ENCODE assay signal across 8 mouse cellular contexts in genomic region chr4:152185510-152186204, GRCm38 (mm10). TPM values are rescaled to one million over a fixed set of nuclear protein-coding genes. Genes with fewer than 3 reads are reported as not detected.
DNase-seq lines count a peak whose midpoint lies in the region; ATAC-seq and TF ChIP-seq lines count a peak whose summit lies in the region.

No protein-coding gene starts in this region.

- H3K4me3 ChIP-seq in layer of hippocampus, adult 2 months, result peak overlapping the region; percentile 15; the same call in 1 of the 2 replicates
- peak overlapping the region; percentile 46 for H3K4me3 ChIP-seq in heart, embryonic 10.5 days
- H3K4me3 ChIP-seq in limb, embryonic 11.5 days (ENCODE audit: low read depth, low read length), result 0 out of 2 replicates have a peak overlapping the region, but pooled peaks have one; percentile 5

- TF ChIP-seq CTCF in layer of hippocampus, adult 2 months (conservative IDR thresholded peaks at IDR 0.05), result no peak
- TF ChIP-seq CTCF in brain, embryonic 14.5 days (IDR thresholded peaks at IDR 0.05; ENCODE audit: borderline replicate concordance, extremely low read depth, insufficient read depth, insufficient read length), result no peak

- H3K27me3 ChIP-seq in heart, embryonic 10.5 days (ENCODE audit: insufficient read depth, poor library complexity, severe bottlenecking), result peaks cover 5% of the 10 kb centered on the region
- H3K27me3 ChIP-seq in limb, embryonic 11.5 days (ENCODE audit: control insufficient read depth, insufficient read depth, low read length), result no peaks in the 10 kb centered on the region

- H3K27ac ChIP-seq in layer of hippocampus, adult 2 months, result peak overlapping the region; percentile 79
- peak overlapping the region; percentile 91 for H3K27ac ChIP-seq in heart, embryonic 10.5 days
- peak overlapping the region; percentile 52; the same call in 1 of the 2 replicates for H3K27ac ChIP-seq in limb, embryonic 11.5 days (replicated peaks; ENCODE audit: low read depth, low read length)

- H3K36me3 ChIP-seq in heart, embryonic 10.5 days, result no peaks in the 10 kb centered on the region
- H3K36me3 ChIP-seq in limb, embryonic 11.5 days (ENCODE audit: control insufficient read depth, insufficient read depth, low read length), result no peaks in the 10 kb centered on the region

- peaks cover 43% of the 10 kb centered on the region for H3K4me1 ChIP-seq in heart, embryonic 10.5 days
- peaks cover 13% of the 10 kb centered on the region for H3K4me1 ChIP-seq in limb, embryonic 11.5 days (ENCODE audit: control insufficient read depth, insufficient read depth, low read length)

- DNase-seq in layer of hippocampus, adult 2 months (ENCODE audit: low spot score in 2 of 2), result no peak
- DNase-seq in layer of hippocampus, postnatal 10 days (ENCODE audit: low spot score in 2 of 2), result no peak
- peak; percentile 90 for DNase-seq in brain, embryonic 14.5 days (ENCODE audit: low read depth)
- peak; percentile 90 for DNase-seq in heart, embryonic 10.5 days (ENCODE audit: low spot score)
- DNase-seq in limb, embryonic 11.5 days (ENCODE audit: low spot score), result peak; percentile 65
- DNase-seq in neural tube, embryonic 10.5 days (ENCODE audit: extremely low spot score, low spot score), result peak; percentile 50
- no peak for DNase-seq in spleen, postnatal 14 days (ENCODE audit: low spot score in 2 of 2)
- DNase-seq in frontal cortex, postnatal 36 days (ENCODE audit: low spot score in 2 of 2), result no peak

- peak overlapping the region; percentile 47 for H3K4me2 ChIP-seq in limb, embryonic 11.5 days (ENCODE audit: low read depth, severe bottlenecking)

- WGBS in heart, embryonic 10.5 days, result 2% methylated on average over 19 of the region's 19 CpGs
- WGBS in limb, embryonic 11.5 days, result 3% methylated on average over 19 of the region's 19 CpGs

- peak; percentile 63 for ATAC-seq in limb, embryonic 11.5 days (ENCODE audit: insufficient number of reproducible peaks, low FRiP score, low TSS enrichment, low read depth)

- H3K9me3 ChIP-seq in heart, embryonic 10.5 days, result no peaks in the 10 kb centered on the region
- H3K9me3 ChIP-seq in limb, embryonic 11.5 days (ENCODE audit: control insufficient read depth, low read length), result no peaks in the 10 kb centered on the region

- peak overlapping the region; percentile 19; the same call in 1 of the 2 replicates for H3K9ac ChIP-seq in limb, embryonic 11.5 days (ENCODE audit: low read length)

- no peak for TF ChIP-seq POLR2A in brain, embryonic 14.5 days (IDR thresholded peaks at IDR 0.05; ENCODE audit: borderline replicate concordance, extremely low read depth, insufficient read depth, insufficient read length, poor library complexity, severe bottlenecking)

RNA-seq across cellular contexts. Expression of gene Acot7, which starts 7.7 kb away (rescaled TPM):
- 100 to 1,000 TPM; 306 to 335 TPM for total RNA-seq in layer of hippocampus, adult 2 months (2021)
- 100 to 1,000 TPM; 426 to 431 TPM for total RNA-seq in layer of hippocampus, postnatal 10 days (2021)
- 178 and 244 TPM in 2 replicates for polyA plus RNA-seq in brain, embryonic 14.5 days (2012; rRNA removed)
- polyA plus RNA-seq in heart, embryonic 10.5 days (2016; fragmentation: Nextera tagmentation; extraction: Ambion mirVana), result 43.7 and 48.9 TPM in 2 replicates
- 32.1 and 33.3 TPM in 2 replicates for polyA plus RNA-seq in limb, embryonic 11.5 days (2014; fragmentation: Nextera tagmentation; extraction: Ambion mirVana)

RNA-seq across cellular contexts. Expression of gene Hes2, which starts 27.0 kb away (rescaled TPM):
- not detected for total RNA-seq in layer of hippocampus, adult 2 months (2021)
- not detected for total RNA-seq in layer of hippocampus, postnatal 10 days (2021)
- not detected in 2 replicates for polyA plus RNA-seq in brain, embryonic 14.5 days (2012; rRNA removed)
- polyA plus RNA-seq in heart, embryonic 10.5 days (2016; fragmentation: Nextera tagmentation; extraction: Ambion mirVana), result not detected in 2 replicates
- not detected in 2 replicates for polyA plus RNA-seq in limb, embryonic 11.5 days (2014; fragmentation: Nextera tagmentation; extraction: Ambion mirVana)

RNA-seq across cellular contexts. Expression of gene Espn, which starts 33.5 kb away (rescaled TPM):
- total RNA-seq in layer of hippocampus, adult 2 months (2021), result 1 to 10 TPM; 1.2 to 1.9 TPM
- under 1 TPM; 0.62 to 0.78 TPM for total RNA-seq in layer of hippocampus, postnatal 10 days (2021)
- 0.38 and 0.48 TPM in 2 replicates for polyA plus RNA-seq in brain, embryonic 14.5 days (2012; rRNA removed)
- 1.4 and 4.0 TPM in 2 replicates for polyA plus RNA-seq in heart, embryonic 10.5 days (2016; fragmentation: Nextera tagmentation; extraction: Ambion mirVana)
- 1.6 and 1.9 TPM in 2 replicates for polyA plus RNA-seq in limb, embryonic 11.5 days (2014; fragmentation: Nextera tagmentation; extraction: Ambion mirVana)

Comparison
In these comparisons a context has a peak if more than half of its experiments do, and no peak if none do; other contexts are left out.
1. DNase-seq: peak in brain, embryonic 14.5 days (single experiment), heart, embryonic 10.5 days (single experiment), limb, embryonic 11.5 days (single experiment) and neural tube, embryonic 10.5 days (single experiment); none in layer of hippocampus, adult 2 months (0 of 2), layer of hippocampus, postnatal 10 days (0 of 2), spleen, postnatal 14 days (0 of 2) and frontal cortex, postnatal 36 days (0 of 2).
2. Peak in every context shown above with its lines, with median percentiles within 50 percentile points of each other: H3K27ac ChIP-seq and H3K4me3 ChIP-seq.